Mouse (Mus musculus): ENCODE measurements around the gene Slit3. TPM values are rescaled to one million over a fixed set of nuclear protein-coding genes. Genes with fewer than 3 reads are reported as not detected.

The Slit3 gene
- total RNA-seq, 2 experiments from 2014 or later, result 56.7 to 60.0 TPM

DNA sequence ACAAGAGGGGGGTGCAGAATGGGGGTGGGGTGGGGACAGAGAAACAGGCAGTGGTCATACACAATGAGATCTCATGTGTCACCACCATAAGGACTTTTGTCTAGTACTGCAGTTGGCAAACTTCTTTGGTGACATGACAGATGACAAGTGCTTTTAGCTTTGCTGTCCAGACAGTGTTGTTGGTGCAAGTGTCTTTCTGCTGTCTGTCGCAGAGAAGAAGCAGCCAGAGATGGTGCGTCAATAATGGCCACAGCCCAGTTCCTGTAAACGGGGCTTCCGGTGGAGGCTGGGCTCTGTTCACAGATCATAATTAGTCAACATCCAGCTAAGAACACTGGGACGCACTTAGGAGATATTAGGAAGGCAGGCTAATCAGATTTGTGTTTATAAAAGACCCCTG is 349.8 kb downstream of the Slit3 start:
- intact Hi-C loops (cut with DNase I), result no loop called here
- no peak for TF ChIP-seq CTCF (IDR thresholded peaks at IDR 0.05)

GRCm38 (mm10) chr11:35472842-35473616 is 352.0 kb downstream of the Slit3 start:
- no peak for DNase-seq (ENCODE audit: extremely low spot score in 1 of 2, low spot score in 2 of 2)
- no peak overlapping the region for H3K27ac ChIP-seq
- no peak for TF ChIP-seq CTCF (IDR thresholded peaks at IDR 0.05)
- intact Hi-C loops (cut with DNase I), result no loop called here
- no peak overlapping the region for H3K4me3 ChIP-seq

More for the DNA sequence above, 349.8 kb downstream of the Slit3 start:
- Histone ChIP-seq H3K27ac (no peak overlapping the region), H3K4me3 (no peak overlapping the region)
- DNase-seq (ENCODE audit: extremely low spot score in 1 of 2, low spot score in 2 of 2), result no peak

DNA sequence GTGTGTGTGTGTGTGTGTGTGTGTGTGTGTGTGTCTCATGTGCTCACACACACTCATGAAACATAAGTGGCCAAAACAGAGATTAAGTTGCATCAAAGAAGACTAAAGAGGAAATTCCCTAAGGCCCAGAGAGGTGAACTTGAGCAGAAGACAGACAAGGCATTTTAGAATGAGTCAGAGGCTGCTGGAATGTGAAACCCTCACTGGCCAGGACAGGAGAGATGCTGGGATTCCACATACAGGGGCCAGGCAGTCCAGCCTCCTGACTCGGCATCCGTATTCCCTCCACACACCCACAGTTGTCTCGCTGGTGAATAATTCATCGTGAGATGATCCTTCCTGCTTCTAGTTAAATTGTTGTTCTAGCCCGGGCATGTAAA is 352.6 kb downstream of the Slit3 start:
- intact Hi-C loops (cut with DNase I), result no loop called here
- no peak for TF ChIP-seq CTCF (IDR thresholded peaks at IDR 0.05)

GRCm38 (mm10) chr11:35480146-35480545 is 359.1 kb downstream of the Slit3 start:
- no peak overlapping the region for H3K27ac ChIP-seq
- intact Hi-C loops (cut with DNase I), result no loop called here
- TF ChIP-seq CTCF (IDR thresholded peaks at IDR 0.05), result no peak

More for the DNA sequence above, 352.6 kb downstream of the Slit3 start:
- H3K4me3 ChIP-seq, result no peak overlapping the region
- H3K27ac ChIP-seq, result no peak overlapping the region
- no peak for DNase-seq (ENCODE audit: extremely low spot score in 1 of 2, low spot score in 2 of 2)

DNA sequence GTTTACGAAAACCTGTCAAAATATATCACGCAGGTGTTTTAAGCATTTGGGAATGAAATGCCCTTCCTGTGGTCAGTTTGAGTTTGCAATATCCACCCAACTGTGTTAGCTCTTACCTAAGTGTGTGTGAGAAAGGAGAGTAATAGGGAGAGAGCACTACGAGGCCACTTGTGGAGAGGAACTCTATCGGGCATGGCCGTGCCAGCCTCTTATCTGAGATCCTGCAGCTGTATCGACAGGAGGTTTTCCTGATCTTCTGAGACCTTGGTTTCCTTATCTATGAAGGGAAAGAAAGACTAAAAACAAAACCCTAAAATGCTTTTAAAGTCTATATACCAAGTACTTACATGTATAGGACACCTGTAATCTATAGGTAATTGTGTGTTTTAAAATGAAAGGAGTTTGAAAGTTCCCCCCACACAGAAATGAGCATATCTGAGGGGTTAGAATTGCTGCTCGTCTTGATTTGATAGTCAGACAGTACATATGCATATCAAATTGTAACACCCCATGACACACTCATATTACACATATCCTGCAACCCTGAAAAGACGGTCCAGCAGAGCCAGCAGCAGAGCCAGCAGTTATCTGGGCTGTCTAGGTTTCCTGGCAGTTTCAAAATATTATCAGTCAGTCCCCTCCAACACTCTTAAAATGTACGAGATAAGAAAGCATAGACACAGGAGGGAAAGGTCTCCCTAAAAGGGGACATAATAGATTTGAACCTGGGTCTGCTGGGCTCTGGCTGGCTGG is 360.8 kb downstream of the Slit3 start:
- no peak for TF ChIP-seq CTCF (IDR thresholded peaks at IDR 0.05)
- no peak for DNase-seq (ENCODE audit: extremely low spot score in 1 of 2, low spot score in 2 of 2)
- intact Hi-C loops (cut with DNase I), result no loop called here
- no peak overlapping the region for H3K4me3 ChIP-seq
- no peak overlapping the region for H3K27ac ChIP-seq

More at GRCm38 (mm10) chr11:35480146-35480545, 359.1 kb downstream of the Slit3 start:
- H3K4me3 ChIP-seq, result no peak overlapping the region
- no peak for DNase-seq (ENCODE audit: extremely low spot score in 1 of 2, low spot score in 2 of 2)

- intact Hi-C loops (cut with DNase I), result no loop called here
- no peak for DNase-seq (ENCODE audit: extremely low spot score in 1 of 2, low spot score in 2 of 2)
- Histone ChIP-seq H3K4me3 (no peak overlapping the region), H3K27ac (no peak overlapping the region)
- no peak for TF ChIP-seq CTCF (IDR thresholded peaks at IDR 0.05)
Measured at GRCm38 (mm10) chr11:35487966-35488365, 366.9 kb downstream of the Slit3 start.

DNA sequence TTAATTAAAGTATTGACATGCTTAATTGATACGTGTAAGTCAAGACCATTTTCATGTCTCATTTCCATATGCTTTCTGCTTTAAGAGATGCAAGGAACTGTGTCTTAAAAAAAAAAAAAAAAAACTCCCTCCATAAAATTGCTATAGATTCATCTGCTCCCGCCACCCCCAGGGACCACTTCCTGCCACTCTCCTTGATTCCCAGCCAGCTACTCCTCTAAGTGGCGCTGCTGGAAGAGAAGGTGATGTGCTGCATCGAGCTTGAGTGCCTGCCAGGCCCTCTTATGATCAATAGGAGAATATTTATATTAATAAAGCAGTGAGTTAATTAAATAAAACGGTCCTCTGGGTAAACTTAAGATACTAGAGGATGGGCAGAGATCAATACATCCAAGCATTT is 370.7 kb downstream of the Slit3 start:
- no peak for TF ChIP-seq CTCF (IDR thresholded peaks at IDR 0.05)
- no peak for DNase-seq (ENCODE audit: extremely low spot score in 1 of 2, low spot score in 2 of 2)
- Histone ChIP-seq H3K27ac (no peak overlapping the region), H3K4me3 (no peak overlapping the region)
- intact Hi-C loops (cut with DNase I), result no loop called here

DNA sequence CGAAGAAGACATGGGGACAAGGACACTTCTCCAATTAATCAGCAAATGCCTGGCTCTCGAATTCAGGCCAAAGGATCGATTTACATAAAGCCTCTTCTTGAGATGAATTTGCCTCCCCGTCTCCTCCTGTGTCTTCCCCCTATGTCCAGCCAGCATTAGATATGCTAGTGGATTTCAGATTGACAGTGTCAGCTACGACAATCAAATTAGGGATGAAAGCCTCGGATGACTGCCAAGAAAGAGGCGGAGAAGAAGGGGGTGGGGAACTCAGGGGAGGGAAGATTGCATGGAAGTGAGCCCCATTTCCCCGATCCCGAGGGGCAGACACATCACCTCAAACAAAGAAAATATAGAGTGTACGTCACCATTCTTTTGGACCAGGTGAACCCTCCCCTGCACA is 375.9 kb downstream of the Slit3 start:
- H3K27ac ChIP-seq, result no peak overlapping the region
- intact Hi-C loops (cut with DNase I), result no loop called here

DNA sequence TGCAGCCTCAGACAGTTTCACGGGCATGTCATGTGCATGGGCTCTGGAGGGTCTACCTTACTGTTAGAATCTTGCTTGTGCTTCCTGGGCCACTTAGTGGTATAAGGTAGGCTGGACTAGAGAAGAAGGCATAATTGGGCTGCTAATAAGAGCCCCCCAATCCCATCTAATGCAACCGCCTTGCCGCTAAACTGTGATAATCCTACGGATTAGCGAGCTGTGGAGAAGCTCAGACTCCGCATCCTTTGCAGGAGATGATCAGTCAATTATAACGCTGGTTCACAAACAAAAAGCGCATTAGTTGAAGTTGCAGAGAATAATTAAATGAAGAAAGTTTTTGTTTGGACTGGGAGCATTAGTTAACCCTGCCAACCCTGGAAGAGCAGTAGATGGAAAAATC is 376.9 kb downstream of the Slit3 start:
- no peak overlapping the region for H3K4me3 ChIP-seq
- no peak for TF ChIP-seq CTCF (IDR thresholded peaks at IDR 0.05)
- intact Hi-C loops (cut with DNase I), result no loop called here
- no peak overlapping the region for H3K27ac ChIP-seq
- no peak for DNase-seq (ENCODE audit: extremely low spot score in 1 of 2, low spot score in 2 of 2)

More for the DNA sequence above, 375.9 kb downstream of the Slit3 start:
- no peak overlapping the region for H3K4me3 ChIP-seq
- no peak for TF ChIP-seq CTCF (IDR thresholded peaks at IDR 0.05)
- DNase-seq (ENCODE audit: extremely low spot score in 1 of 2, low spot score in 2 of 2), result no peak

- no peak overlapping the region for H3K27ac ChIP-seq
- intact Hi-C loops (cut with DNase I), result no loop called here
- no peak overlapping the region for H3K4me3 ChIP-seq
- no peak for DNase-seq (ENCODE audit: extremely low spot score in 1 of 2, low spot score in 2 of 2)
- TF ChIP-seq CTCF (IDR thresholded peaks at IDR 0.05), result no peak
Measured at GRCm38 (mm10) chr11:35502128-35502527, 381.1 kb downstream of the Slit3 start.

- no peak for DNase-seq (ENCODE audit: extremely low spot score in 1 of 2, low spot score in 2 of 2)
- no peak for TF ChIP-seq CTCF (IDR thresholded peaks at IDR 0.05)
- Histone ChIP-seq H3K4me3 (no peak overlapping the region), H3K27ac (no peak overlapping the region)
- intact Hi-C loops (cut with DNase I), result no loop called here
Measured at GRCm38 (mm10) chr11:35504051-35504450, 383.0 kb downstream of the Slit3 start.

- no peak for TF ChIP-seq CTCF (IDR thresholded peaks at IDR 0.05)
- intact Hi-C loops (cut with DNase I), result no loop called here
Measured at GRCm38 (mm10) chr11:35504916-35505315, 383.9 kb downstream of the Slit3 start.

More at GRCm38 (mm10) chr11:35504916-35505315, 383.9 kb downstream of the Slit3 start:
- no peak overlapping the region for H3K4me3 ChIP-seq
- DNase-seq (ENCODE audit: extremely low spot score in 1 of 2, low spot score in 2 of 2), result no peak
- H3K27ac ChIP-seq, result no peak overlapping the region
